Mouse (Mus musculus) ovary, postnatal 36 days (tissue): ENCODE data around the gene Lrrc4c.

Source experiments
- DNase-seq: peaks from one replicate; pipeline ENCODE4 v3.0.0; 2022; ENCODE audit warnings: low spot score, mixed read lengths

The Lrrc4c gene

GRCm38 (mm10) chr2:97274651-97275050, 956.7 kb downstream of the Lrrc4c start:
- DNase-seq = no peak

- DNase-seq = no peak
These were observed 967.0 kb downstream of the Lrrc4c start for GRCm38 (mm10) chr2:97284986-97285385.

GRCm38 (mm10) chr2:97294216-97294615, 976.2 kb downstream of the Lrrc4c start:
- DNase-seq = no peak

GRCm38 (mm10) chr2:97299704-97300103, 981.7 kb downstream of the Lrrc4c start:
- DNase-seq = no peak

- no peak for DNase-seq
These were observed 1000.0 kb downstream of the Lrrc4c start for GRCm38 (mm10) chr2:97318008-97318407.

GRCm38 (mm10) chr2:97318536-97318935, 1000.6 kb downstream of the Lrrc4c start:
- no peak for DNase-seq

GRCm38 (mm10) chr2:97332084-97332682, 1014.2 kb downstream of the Lrrc4c start:
- DNase-seq = no peak

- DNase-seq = no peak
These were observed 1021.7 kb downstream of the Lrrc4c start for GRCm38 (mm10) chr2:97339627-97340026.

GRCm38 (mm10) chr2:97361235-97361634, 1043.3 kb downstream of the Lrrc4c start:
- DNase-seq = no peak

- DNase-seq = no peak
These were observed 1052.0 kb downstream of the Lrrc4c start for GRCm38 (mm10) chr2:97369978-97370377.

GRCm38 (mm10) chr2:97391437-97391836, 1073.5 kb downstream of the Lrrc4c start:
- DNase-seq = no peak

GRCm38 (mm10) chr2:97391876-97392275, 1073.9 kb downstream of the Lrrc4c start:
- no peak for DNase-seq

- no peak for DNase-seq
These were observed 1095.1 kb downstream of the Lrrc4c start for GRCm38 (mm10) chr2:97413066-97413465.

- DNase-seq = no peak
These were observed 1096.7 kb downstream of the Lrrc4c start for GRCm38 (mm10) chr2:97414416-97415362.

- DNase-seq = no peak
These were observed 1116.2 kb downstream of the Lrrc4c start for GRCm38 (mm10) chr2:97434140-97434539.

- no peak for DNase-seq
These were observed 1117.6 kb downstream of the Lrrc4c start for GRCm38 (mm10) chr2:97435616-97436015.

GRCm38 (mm10) chr2:97437767-97438166, 1119.8 kb downstream of the Lrrc4c start:
- DNase-seq = no peak

- no peak for DNase-seq
These were observed 1145.6 kb downstream of the Lrrc4c start for GRCm38 (mm10) chr2:97463573-97463972.

- peak; percentile 76 for DNase-seq
These were observed 1148.3 kb downstream of the Lrrc4c start for GRCm38 (mm10) chr2:97466243-97466793.

GRCm38 (mm10) chr2:97467031-97467549, 1149.1 kb downstream of the Lrrc4c start:
- DNase-seq = peak; percentile 13

- no peak for DNase-seq
These were observed 1149.7 kb downstream of the Lrrc4c start for GRCm38 (mm10) chr2:97467664-97468063.

GRCm38 (mm10) chr2:97468372-97468771, 1150.4 kb downstream of the Lrrc4c start:
- DNase-seq = no peak

GRCm38 (mm10) chr2:97469396-97469795, 1151.4 kb downstream of the Lrrc4c start:
- no peak for DNase-seq
